Mouse (Mus musculus) liver, embryonic 14.5 days (tissue): ENCODE data around the gene Klf5. TPM values are rescaled to one million over a fixed set of nuclear protein-coding genes. Genes with fewer than 3 reads are reported as not detected.

ENCODE experiments used
- ATAC-seq: fragments of 200-750 bp; cut with Nextera tagmentation; 2 replicates; pipeline ENCODE4 v1.8.0; 2017; ENCODE audit warnings: moderate number of reproducible peaks, mild to moderate bottlenecking, moderate library complexity; ENCODE audit not compliant: insufficient read depth
- DNase-seq, 3 experiments: peaks; one replicate each; pipeline ENCODE4 v3.0.0-alpha.2; 2012 to 2013; ENCODE audit warnings: low read depth in 3 of 3, low spot score in 3 of 3
- H3K27ac ChIP-seq: fragments of 300-500 bp; sonication (generic); 2 replicates; pipeline ENCODE4 v1.5.1; 2014; ENCODE audit warnings: moderate library complexity, mild to moderate bottlenecking, control low read depth, inconsistent platforms
- H3K27me3 ChIP-seq: fragments of 300-500 bp; sonication (generic); 2 replicates; pipeline ENCODE4 v1.6.1; 2014; ENCODE audit warnings: mild to moderate bottlenecking, low read length, moderate library complexity; ENCODE audit not compliant: control insufficient read depth, insufficient read depth
- H3K36me3 ChIP-seq: fragments of 300-500 bp; sonication (generic); replicated peaks from 2 replicates; pipeline ENCODE4 v1.6.1; 2014; ENCODE audit warnings: low read depth; ENCODE audit not compliant: control insufficient read depth, insufficient read depth
- H3K4me1 ChIP-seq, 2 experiments: fragments of 200-500 bp in 1 of 2; fragments of 300-500 bp in 1 of 2; sonication (generic) in 1 of 2; replicated peaks; 2 replicates each; pipeline ENCODE4 v1.6.1; 2012 to 2014; ENCODE audit warnings: antibody characterized with exemption in 1 of 2, inconsistent platforms in 1 of 2, low read length in 1 of 2; ENCODE audit not compliant: control insufficient read depth in 2 of 2, insufficient read depth in 2 of 2
- H3K4me2 ChIP-seq: fragments of 300-500 bp; sonication (generic); 2 replicates; pipeline ENCODE4 v1.6.1; 2014; ENCODE audit warnings: low read depth, mild to moderate bottlenecking, control low read depth, moderate library complexity
- H3K4me3 ChIP-seq, 2 experiments: fragments of 200-500 bp in 1 of 2; fragments of 300-500 bp in 1 of 2; sonication (generic) in 1 of 2; 2 replicates each; pipeline ENCODE4 v1.5.1; 2012 to 2014; ENCODE audit warnings: low read depth in 2 of 2, low read length in 2 of 2, mild to moderate bottlenecking in 2 of 2, control low read depth in 1 of 2, inconsistent platforms in 1 of 2, moderate library complexity in 1 of 2; ENCODE audit not compliant: insufficient read depth in 1 of 2
- H3K9ac ChIP-seq: fragments of 300-500 bp; sonication (generic); replicated peaks from 2 replicates; pipeline ENCODE4 v1.6.1; 2014; ENCODE audit warnings: mild to moderate bottlenecking, control low read depth, moderate library complexity
- H3K9me3 ChIP-seq: fragments of 300-500 bp; sonication (generic); 2 replicates; pipeline ENCODE4 v1.6.1; 2016; ENCODE audit warnings: low read length, mixed read lengths; ENCODE audit not compliant: control insufficient read depth
- CTCF ChIP-seq: IDR thresholded peaks from 2 replicates; pipeline ENCODE4 v1.5.1; 2016; ENCODE audit warnings: antibody characterized with exemption, low read depth, control low read depth
- EP300 ChIP-seq: IDR thresholded peaks from 2 replicates; pipeline ENCODE4 v1.6.1; 2016; ENCODE audit warnings: antibody characterized with exemption, low read depth
- WGBS: fragments of 180-500 bp; shearing (Covaris S2); extraction: QIAGEN DNeasy Blood & Tissue Kit; methylation state at CpG from one replicate; pipeline ENCODE4 v1.1.7; 2014; ENCODE audit not compliant: insufficient replicate concordance; 5-methylcytosine and 5-hydroxymethylcytosine counted together
- polyA plus RNA-seq, 2 experiments: library from polyadenylated mRNA; depleted of rRNA in 1 of 2; stranded (reverse) in 1 of 2; unstranded in 1 of 2; fragments of >200 nt; fragmentation: Nextera tagmentation in 1 of 2; extraction: Ambion mirVana in 1 of 2; gene quantifications; 2 replicates each; pipeline versions ENCODE4 v1.2.1 to v1.2.3; 2012 to 2014

The Klf5 gene
- polyA plus RNA-seq (2012; rRNA removed) (0.60 and 0.71 TPM in 2 replicates), polyA plus RNA-seq (2014; fragmentation: Nextera tagmentation; extraction: Ambion mirVana) (0.99 and 1.3 TPM in 2 replicates)

DNA sequence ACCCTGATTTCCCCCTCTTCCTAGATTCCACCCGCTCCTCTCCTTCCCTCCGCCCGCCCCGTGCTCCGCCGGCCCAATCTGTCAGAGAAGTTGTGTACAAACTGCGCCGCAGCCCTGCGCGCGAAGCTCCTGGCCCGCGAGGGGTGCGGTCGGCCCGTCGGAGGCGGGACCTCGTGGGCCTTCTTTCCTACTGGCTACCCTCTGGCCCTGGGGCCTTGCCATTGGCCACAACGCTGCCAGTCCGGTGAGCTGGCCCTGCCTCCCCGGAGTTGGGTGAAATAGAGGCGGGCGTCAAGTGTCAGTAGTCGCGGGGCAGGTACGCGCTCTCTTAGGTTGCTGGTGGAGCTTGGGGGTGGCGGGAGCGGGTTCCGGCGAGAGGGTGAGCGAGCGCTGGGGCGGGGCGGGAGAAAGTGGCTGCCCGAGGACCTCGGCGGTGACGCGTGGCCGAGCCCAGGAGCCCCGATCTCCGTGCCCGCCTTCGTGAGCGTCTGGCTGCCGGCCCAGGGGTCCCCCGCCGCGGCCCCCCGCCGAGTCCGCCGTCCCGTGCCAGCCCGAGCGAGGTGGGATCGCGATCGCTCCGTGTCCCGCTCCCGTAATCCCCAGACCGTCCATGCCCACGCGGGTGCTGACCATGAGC, at the start of gene Klf5:
Klf5 (plus strand) TSS at position 307 of the 637 bp plus-strand sequence.
- H3K27me3 ChIP-seq = peaks cover 35% of the 10 kb centered on the region
- H3K4me3 ChIP-seq = peak within 1 kb of the TSS; percentile 42 to 66
- no peaks in the 10 kb centered on the region for H3K36me3 ChIP-seq
- under 1% methylated on average over 67 of the region's 67 CpGs for WGBS
- H3K9ac ChIP-seq = peak within 1 kb of the TSS; percentile 56
- peaks cover 0 to 2% of the 10 kb centered on the region in 2 experiments; a peak in 1 of 4 replicates for H3K4me1 ChIP-seq
- DNase-seq (peak; percentile 78 to 80 (median 79)), ATAC-seq (peak; percentile 98)
- TF ChIP-seq EP300 (no peak), CTCF (no peak)
- H3K9me3 ChIP-seq = no peaks in the 10 kb centered on the region
- H3K4me2 ChIP-seq = peak within 1 kb of the TSS; percentile 95
- no peak within 1 kb of the TSS for H3K27ac ChIP-seq

GRCm38 (mm10) chr14:99262026-99262425, 36.5 kb upstream of the Klf5 start:
- no peak overlapping the region for H3K4me2 ChIP-seq
- no peaks in the 10 kb centered on the region for H3K36me3 ChIP-seq
- H3K9me3 ChIP-seq = no peaks in the 10 kb centered on the region
- TF ChIP-seq CTCF = no peak
- TF ChIP-seq EP300 = no peak
- peaks cover 10 to 18% of the 10 kb centered on the region in 2 experiments; a peak in 3 of 4 replicates for H3K4me1 ChIP-seq
- H3K27me3 ChIP-seq = no peaks in the 10 kb centered on the region
- no peak overlapping the region for H3K4me3 ChIP-seq
- ATAC-seq (no peak), DNase-seq (no peak)
- H3K27ac ChIP-seq = no peak overlapping the region
- no peak overlapping the region for H3K9ac ChIP-seq
- 88% methylated on average over 12 of the region's 12 CpGs for WGBS

- Histone ChIP-seq H3K27ac (no peak overlapping the region; the same call in 1 of the 2 replicates), H3K9ac (no peak overlapping the region), H3K36me3 (no peaks in the 10 kb centered on the region), H3K27me3 (no peaks in the 10 kb centered on the region), H3K4me3 (no peak overlapping the region), H3K4me1 (peaks cover 10 to 18% of the 10 kb centered on the region in 2 experiments; a peak in 3 of 4 replicates), H3K9me3 (no peaks in the 10 kb centered on the region), H3K4me2 (no peak overlapping the region; the same call in 1 of the 2 replicates)
- DNase-seq (peak; percentile 31 to 35 (median 35)), ATAC-seq (peak; percentile 93)
- TF ChIP-seq EP300 (peak; percentile 75), CTCF (no peak)
- 23% methylated on average over 6 of the region's 6 CpGs for WGBS
Measured at GRCm38 (mm10) chr14:99263816-99264215, 34.7 kb upstream of the Klf5 start.

- Histone ChIP-seq H3K9ac (no peak overlapping the region), H3K27me3 (no peaks in the 10 kb centered on the region), H3K4me1 (peaks cover 10 to 18% of the 10 kb centered on the region in 2 experiments; a peak in 3 of 4 replicates), H3K9me3 (no peaks in the 10 kb centered on the region), H3K4me2 (peak overlapping the region; percentile 8; the same call in 1 of the 2 replicates), H3K27ac (no peak overlapping the region), H3K4me3 (no peak overlapping the region), H3K36me3 (no peaks in the 10 kb centered on the region)
- DNase-seq (no peak), ATAC-seq (no peak)
- TF ChIP-seq CTCF (no peak), EP300 (no peak)
- WGBS = 37% methylated on average over 14 of the region's 14 CpGs
Measured at GRCm38 (mm10) chr14:99265791-99266190, 32.7 kb upstream of the Klf5 start.

- 65% methylated on average over 5 of the region's 5 CpGs for WGBS
Measured at GRCm38 (mm10) chr14:99266749-99267148, 31.7 kb upstream of the Klf5 start.

More at GRCm38 (mm10) chr14:99266749-99267148, 31.7 kb upstream of the Klf5 start:
- H3K4me2 ChIP-seq = no peak overlapping the region
- DNase-seq (no peak), ATAC-seq (no peak)
- H3K4me1 ChIP-seq = peaks cover 10 to 18% of the 10 kb centered on the region in 2 experiments; a peak in 3 of 4 replicates
- no peak overlapping the region for H3K27ac ChIP-seq
- no peaks in the 10 kb centered on the region for H3K9me3 ChIP-seq
- H3K36me3 ChIP-seq = no peaks in the 10 kb centered on the region
- TF ChIP-seq CTCF (no peak), EP300 (no peak)
- H3K4me3 ChIP-seq = no peak overlapping the region
- H3K27me3 ChIP-seq = no peaks in the 10 kb centered on the region
- no peak overlapping the region for H3K9ac ChIP-seq
